Mouse (Mus musculus): ENCODE data around the gene Srp14.

DNA sequence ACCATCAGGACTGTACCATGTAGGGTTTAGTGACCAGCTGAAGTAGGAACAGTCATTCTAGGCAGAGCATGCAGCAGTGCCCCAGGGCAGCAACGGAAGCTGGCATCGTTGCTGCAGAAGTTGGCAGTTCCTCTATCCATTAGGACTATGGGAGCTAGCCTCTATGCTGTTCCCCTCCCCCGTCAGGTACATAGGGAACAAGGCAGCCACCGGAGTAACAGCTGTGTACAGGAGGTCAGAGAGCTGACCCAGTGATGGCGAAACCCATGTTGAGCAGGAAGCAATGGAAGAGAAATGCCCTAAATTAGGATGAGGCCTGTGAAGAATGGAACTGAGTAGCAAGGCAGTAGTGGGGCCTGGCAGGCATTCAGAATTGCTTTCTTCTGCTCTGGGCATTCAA is 37.3 kb downstream of the Srp14 start:
- TF ChIP-seq CTCF (conservative IDR thresholded peaks at IDR 0.05; ENCODE audit: low read length) (no peak), POU5F1 (IDR thresholded peaks at IDR 0.05; ENCODE audit: borderline replicate concordance, low read length) (no peak)

Measured in E14TG2a.4 (cell line).